Mouse (Mus musculus) bone marrow macrophage, adult 2 months (primary cell): ENCODE measurements around the gene Cpne9.

Source experiments
- CTCF ChIP-seq: IDR thresholded peaks from 2 replicates; pipeline ENCODE4 v1.5.1; 2012; ENCODE audit warnings: low read depth, mild to moderate bottlenecking, low read length, moderate library complexity
- POLR2A ChIP-seq: IDR thresholded peaks from 2 replicates; pipeline ENCODE4 v1.6.1; 2012; ENCODE audit warnings: mild to moderate bottlenecking, low read depth, low read length, borderline replicate concordance

- no peak for TF ChIP-seq CTCF
- TF ChIP-seq POLR2A: no peak
These were observed 862 bp downstream of the Cpne9 start for GRCm38 (mm10) chr6:113282969-113283368.
